Mouse (Mus musculus) intestine, postnatal 0 days (tissue): ENCODE measurements around the gene BC035947. TPM values are rescaled to one million over a fixed set of nuclear protein-coding genes. Genes with fewer than 3 reads are reported as not detected.

Source experiments
- ATAC-seq: fragments of 200-750 bp; cut with Nextera tagmentation; 2 replicates; pipeline ENCODE4 v1.8.0; 2017; ENCODE audit warnings: mild to moderate bottlenecking, moderate TSS enrichment, moderate library complexity
- H3K27ac ChIP-seq: fragments of 300-500 bp; sonication (generic); 2 replicates; pipeline ENCODE4 v1.5.1; 2014; ENCODE audit warnings: mild to moderate bottlenecking, low read depth, low read length, moderate library complexity
- H3K27me3 ChIP-seq: fragments of 300-500 bp; sonication (generic); replicated peaks from 2 replicates; pipeline ENCODE4 v1.6.1; 2014; ENCODE audit warnings: low read length, mixed read lengths; ENCODE audit not compliant: control insufficient read depth, insufficient read depth
- H3K36me3 ChIP-seq: fragments of 300-500 bp; sonication (generic); 2 replicates; pipeline ENCODE4 v1.6.1; 2014; ENCODE audit warnings: mild to moderate bottlenecking, moderate library complexity; ENCODE audit not compliant: control insufficient read depth, insufficient read depth
- H3K4me1 ChIP-seq: fragments of 300-500 bp; sonication (generic); replicated peaks from 2 replicates; pipeline ENCODE4 v1.6.1; 2014; ENCODE audit warnings: antibody characterized with exemption, low read length, mixed read lengths; ENCODE audit not compliant: control insufficient read depth, insufficient read depth
- H3K4me2 ChIP-seq: fragments of 300-500 bp; sonication (generic); replicated peaks from 2 replicates; pipeline ENCODE4 v1.6.1; 2014; ENCODE audit warnings: low read depth, mild to moderate bottlenecking, moderate library complexity
- H3K4me3 ChIP-seq: fragments of 300-500 bp; sonication (generic); 2 replicates; pipeline ENCODE4 v1.5.1; 2014; ENCODE audit warnings: low read depth, low read length
- H3K9ac ChIP-seq: fragments of 300-500 bp; sonication (generic); 2 replicates; pipeline ENCODE4 v1.6.1; 2014; ENCODE audit warnings: mild to moderate bottlenecking, low read depth, low read length
- H3K9me3 ChIP-seq: fragments of 300-500 bp; sonication (generic); 2 replicates; pipeline ENCODE4 v1.6.1; 2016; ENCODE audit warnings: mixed run types; ENCODE audit not compliant: control insufficient read depth
- CTCF ChIP-seq: sonication (generic); IDR thresholded peaks from 2 replicates; pipeline ENCODE4 v1.5.1; 2016; ENCODE audit warnings: low read depth, mild to moderate bottlenecking, control low read depth, antibody characterized with exemption, moderate library complexity
- WGBS: fragments of 180-500 bp; shearing (Covaris S2); extraction: QIAGEN DNeasy Blood & Tissue Kit; methylation state at CpG from one replicate; pipeline ENCODE4 v1.1.7; 2014; 5-methylcytosine and 5-hydroxymethylcytosine counted together
- polyA plus RNA-seq: library from polyadenylated mRNA; unstranded; fragments of >200 nt; fragmentation: Nextera tagmentation; extraction: Ambion mirVana; gene quantifications from 2 replicates; pipeline ENCODE4 v1.2.1, GENCODE M21; 2015

The BC035947 gene
- polyA plus RNA-seq, 1 experiment from 2014 or later, result 3.6 TPM

DNA sequence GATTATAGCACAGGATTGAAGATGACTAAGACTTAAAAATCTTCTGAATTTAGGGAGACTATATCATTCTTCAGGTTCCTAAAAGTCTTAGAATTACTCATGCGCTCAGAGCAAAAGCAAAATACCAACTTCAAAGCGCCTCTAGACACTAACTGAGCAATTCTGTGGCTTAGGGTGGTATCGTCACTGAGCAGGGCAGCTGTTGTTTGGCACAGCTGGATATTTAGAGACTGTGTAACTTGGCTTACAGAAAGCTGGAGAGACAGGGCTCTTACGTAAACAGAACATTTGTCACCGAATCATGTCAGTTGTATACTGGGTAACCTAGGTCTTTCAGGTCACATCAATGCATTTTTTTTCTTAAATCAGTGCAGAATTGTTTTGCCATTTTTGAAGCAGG is 26.4 kb upstream of the BC035947 start:
- Histone ChIP-seq H3K4me3 (no peak overlapping the region), H3K36me3 (no peaks in the 10 kb centered on the region)
- ATAC-seq, result no peak

DNA sequence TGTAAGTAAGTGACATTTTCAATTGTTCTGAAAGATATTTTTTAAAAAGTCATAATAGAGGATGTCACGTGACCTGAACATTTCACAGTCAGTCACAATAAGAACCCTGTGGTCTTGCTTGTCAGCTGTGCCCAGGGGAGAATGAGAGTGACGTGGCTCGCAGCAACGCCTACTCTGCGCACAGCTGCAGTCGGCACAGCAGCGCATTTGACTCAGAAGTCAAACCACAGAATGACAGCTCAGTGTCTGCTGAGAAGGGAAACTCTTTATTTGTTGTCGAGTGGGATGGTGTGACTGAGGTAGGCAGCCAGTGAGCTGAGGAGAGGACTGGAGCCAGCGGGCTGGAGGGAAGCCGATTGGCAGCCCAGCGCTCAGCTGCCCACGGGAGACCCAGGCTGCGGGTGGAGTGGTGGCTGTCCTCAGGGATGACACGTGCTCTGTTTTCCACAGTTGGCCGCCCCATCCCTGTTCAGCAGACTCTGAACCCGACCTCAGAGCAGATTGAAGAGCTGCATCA is 25.6 kb upstream of the BC035947 start:
- WGBS, result 37% methylated on average over 16 of the region's 16 CpGs
- no peaks in the 10 kb centered on the region for H3K4me1 ChIP-seq
- no peaks in the 10 kb centered on the region for H3K27me3 ChIP-seq
- no peaks in the 10 kb centered on the region for H3K36me3 ChIP-seq
- H3K4me3 ChIP-seq, result peak overlapping the region; percentile 22
- H3K4me2 ChIP-seq, result peak overlapping the region; percentile 62
- ATAC-seq, result peak; percentile 63; the same call in 1 of the 2 replicates
- TF ChIP-seq CTCF, result no peak
- H3K9me3 ChIP-seq, result no peaks in the 10 kb centered on the region
- no peak overlapping the region; the same call in 1 of the 2 replicates for H3K9ac ChIP-seq
- no peak overlapping the region for H3K27ac ChIP-seq

More for the DNA sequence above, 26.4 kb upstream of the BC035947 start:
- Histone ChIP-seq H3K27ac (no peak overlapping the region), H3K4me1 (no peaks in the 10 kb centered on the region), H3K4me2 (no peak overlapping the region), H3K27me3 (no peaks in the 10 kb centered on the region), H3K9me3 (no peaks in the 10 kb centered on the region), H3K9ac (no peak overlapping the region)
- no peak for TF ChIP-seq CTCF
- 66% methylated on average over 5 of the region's 5 CpGs for WGBS

DNA sequence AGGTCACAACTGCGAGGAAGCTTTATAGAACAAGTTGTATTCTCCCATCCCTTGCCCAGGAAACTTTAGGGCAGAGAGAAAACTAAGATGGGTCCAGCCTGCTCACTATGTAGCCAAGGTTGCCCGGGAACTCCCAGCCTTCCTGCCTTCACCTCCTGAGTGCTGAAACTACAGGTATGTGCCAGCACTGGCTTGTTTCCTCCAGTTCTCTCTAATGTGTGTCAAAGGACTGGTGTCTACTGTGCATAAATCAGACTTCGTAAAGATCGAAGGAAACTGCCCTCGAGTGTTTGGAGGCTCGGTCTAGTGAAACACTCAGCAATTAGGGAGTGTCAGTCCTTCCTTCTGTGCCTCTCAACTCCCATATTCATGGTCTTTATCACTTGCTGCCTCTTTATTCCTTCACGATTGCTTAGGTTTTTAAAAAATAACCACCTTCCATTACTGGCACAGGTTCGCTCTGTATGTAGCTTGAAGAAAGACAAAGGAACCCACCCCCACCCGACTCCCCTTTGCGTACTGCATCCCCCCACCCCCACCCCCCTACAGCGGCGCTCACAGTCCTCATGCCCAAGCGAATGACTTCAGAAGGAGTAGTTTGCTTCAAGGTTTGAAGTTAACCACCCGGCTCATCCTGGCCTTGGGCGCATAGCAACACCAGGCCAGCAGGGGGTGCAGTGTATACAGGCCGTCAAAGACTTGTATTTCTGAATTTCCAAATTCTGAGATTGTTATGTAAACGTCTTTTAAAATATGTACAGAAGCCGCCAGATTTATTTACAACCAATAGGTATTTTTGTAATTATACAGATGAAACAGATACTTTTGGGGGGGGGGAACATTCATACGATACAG is 24.6 kb upstream of the BC035947 start:
- WGBS, result 31% methylated on average over 19 of the region's 19 CpGs
- Histone ChIP-seq H3K27ac (no peak overlapping the region), H3K9me3 (no peaks in the 10 kb centered on the region), H3K4me1 (no peaks in the 10 kb centered on the region), H3K27me3 (no peaks in the 10 kb centered on the region), H3K4me3 (no peak overlapping the region; the same call in 1 of the 2 replicates), H3K36me3 (no peaks in the 10 kb centered on the region), H3K9ac (no peak overlapping the region), H3K4me2 (peak overlapping the region; percentile 62)
- no peak for ATAC-seq
- TF ChIP-seq CTCF, result peak; percentile 86

DNA sequence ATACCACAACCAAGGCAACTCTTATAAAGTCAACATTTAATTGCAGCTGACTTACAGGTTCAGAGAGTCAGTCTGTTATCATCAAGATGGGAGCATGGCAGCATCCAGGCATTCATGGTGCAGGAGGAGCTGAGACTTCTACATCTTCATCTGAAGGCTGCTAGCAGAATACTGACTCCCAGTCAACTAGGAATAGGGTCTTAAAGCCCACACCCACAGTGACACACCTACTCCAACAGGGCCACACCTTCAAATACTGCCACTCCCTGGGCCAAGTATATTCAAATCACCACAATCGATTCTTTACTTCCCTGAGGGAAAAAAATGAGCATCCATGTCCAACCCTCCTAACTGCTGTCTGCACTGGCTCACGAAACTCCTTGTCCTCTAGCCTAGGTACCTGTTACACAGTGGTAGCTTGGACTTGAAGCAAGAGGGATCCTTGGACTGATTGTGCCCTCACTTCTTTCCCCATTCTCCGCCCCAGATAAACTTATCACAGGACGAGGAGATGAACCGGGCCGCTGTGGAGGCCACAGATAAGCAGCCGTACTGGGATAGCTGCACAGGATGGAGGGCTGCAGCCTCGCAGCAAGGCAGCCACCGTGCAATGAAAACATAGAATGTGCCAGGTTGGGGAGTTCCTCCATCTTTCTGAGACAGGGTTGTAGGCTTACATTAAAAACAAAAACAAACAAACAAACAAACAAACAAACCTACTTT is 22.6 kb upstream of the BC035947 start:
- no peak overlapping the region for H3K27ac ChIP-seq
- H3K9me3 ChIP-seq, result no peaks in the 10 kb centered on the region
- 74% methylated on average over 9 of the region's 9 CpGs for WGBS
- H3K9ac ChIP-seq, result no peak overlapping the region
- no peak for ATAC-seq
- TF ChIP-seq CTCF, result no peak
- no peak overlapping the region for H3K4me3 ChIP-seq
- H3K36me3 ChIP-seq, result no peaks in the 10 kb centered on the region
- no peaks in the 10 kb centered on the region for H3K27me3 ChIP-seq
- H3K4me1 ChIP-seq, result no peaks in the 10 kb centered on the region
- no peak overlapping the region for H3K4me2 ChIP-seq

DNA sequence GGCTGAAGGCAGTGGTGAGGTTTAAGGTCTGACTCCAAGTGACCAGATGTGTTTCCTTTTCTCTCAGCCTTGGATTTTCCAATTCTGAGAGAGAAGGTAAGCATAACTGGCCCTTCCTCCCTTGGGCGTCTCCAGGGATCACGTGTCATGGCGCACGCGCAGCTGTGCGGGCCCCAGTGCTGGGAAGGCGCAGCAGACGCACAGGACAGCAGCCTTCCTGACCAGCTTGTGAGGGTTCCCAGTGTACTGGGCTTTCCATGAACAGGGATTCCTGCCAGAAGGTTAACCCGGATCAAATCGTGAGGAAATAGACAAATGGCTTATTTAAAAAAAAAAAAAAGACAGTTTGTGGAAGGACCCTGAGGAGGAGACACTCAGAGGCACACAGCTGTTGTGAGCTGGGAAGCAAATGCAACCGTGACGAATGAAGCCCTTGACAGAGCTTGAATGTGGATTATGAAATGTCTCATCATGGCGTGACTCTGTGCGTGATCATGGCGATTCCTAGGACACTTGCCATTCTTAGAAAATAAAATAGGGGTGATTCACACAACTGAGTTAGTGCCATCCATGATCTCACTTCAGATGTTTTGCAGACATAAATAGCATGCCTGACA is 20.3 kb upstream of the BC035947 start:
- H3K27ac ChIP-seq, result no peak overlapping the region
- ATAC-seq, result no peak
- no peaks in the 10 kb centered on the region for H3K27me3 ChIP-seq
- no peak overlapping the region for H3K4me2 ChIP-seq
- 79% methylated on average over 15 of the region's 15 CpGs for WGBS
- no peaks in the 10 kb centered on the region for H3K9me3 ChIP-seq
- H3K4me1 ChIP-seq, result no peaks in the 10 kb centered on the region
- no peak for TF ChIP-seq CTCF
- H3K4me3 ChIP-seq, result no peak overlapping the region
- H3K9ac ChIP-seq, result no peak overlapping the region
- no peaks in the 10 kb centered on the region for H3K36me3 ChIP-seq
